Mouse (Mus musculus) hindbrain, postnatal 0 days (tissue): ENCODE data around the gene Nphs2. TPM values are rescaled to one million over a fixed set of nuclear protein-coding genes. Genes with fewer than 3 reads are reported as not detected.

Source experiments
- ATAC-seq: fragments of 200-750 bp; cut with Nextera tagmentation; 2 replicates; pipeline ENCODE4 v1.8.0; 2017; ENCODE audit warnings: mild to moderate bottlenecking, moderate TSS enrichment, moderate library complexity
- DNase-seq: peaks from one replicate; pipeline ENCODE4 v3.0.0-alpha.2; 2015; ENCODE audit warnings: low spot score
- H3K27ac ChIP-seq: fragments of 300-500 bp; sonication (generic); 2 replicates; pipeline ENCODE4 v1.5.1; 2014; ENCODE audit warnings: mild to moderate bottlenecking
- H3K27me3 ChIP-seq: fragments of 300-500 bp; sonication (generic); 2 replicates; pipeline ENCODE4 v1.6.1; 2014; ENCODE audit warnings: low read length, mixed read lengths; ENCODE audit not compliant: insufficient read depth
- H3K36me3 ChIP-seq: fragments of 300-500 bp; sonication (generic); 2 replicates; pipeline ENCODE4 v1.6.1; 2014; ENCODE audit warnings: low read length, mixed read lengths; ENCODE audit not compliant: insufficient read depth
- H3K4me1 ChIP-seq: fragments of 300-500 bp; sonication (generic); 2 replicates; pipeline ENCODE4 v1.6.1; 2014; ENCODE audit warnings: antibody characterized with exemption, low read length, mixed read lengths; ENCODE audit not compliant: insufficient read depth
- H3K4me2 ChIP-seq: fragments of 300-500 bp; sonication (generic); 2 replicates; pipeline ENCODE4 v1.6.1; 2014; ENCODE audit warnings: low read depth, mild to moderate bottlenecking, low read length, moderate library complexity, mixed read lengths
- H3K4me3 ChIP-seq: fragments of 300-500 bp; sonication (generic); 2 replicates; pipeline ENCODE4 v1.5.1; 2014; ENCODE audit warnings: low read length
- H3K9ac ChIP-seq: fragments of 300-500 bp; sonication (generic); replicated peaks from 2 replicates; pipeline ENCODE4 v1.6.1; 2014; ENCODE audit warnings: mild to moderate bottlenecking, low read length, moderate library complexity, mixed read lengths
- H3K9me3 ChIP-seq: fragments of 300-500 bp; sonication (generic); 2 replicates; pipeline ENCODE4 v1.6.1; 2016; ENCODE audit warnings: low read length, mixed read lengths
- CTCF ChIP-seq: IDR thresholded peaks from 2 replicates; pipeline ENCODE4 v1.5.1; 2016; ENCODE audit warnings: antibody characterized with exemption, control low read depth, low read depth
- WGBS: fragments of 180-500 bp; shearing (Covaris S2); extraction: QIAGEN DNeasy Blood & Tissue Kit; methylation state at CpG from one replicate; pipeline ENCODE4 v1.1.7; 2014; 5-methylcytosine and 5-hydroxymethylcytosine counted together
- polyA plus RNA-seq: library from polyadenylated mRNA; unstranded; fragments of >200 nt; fragmentation: Nextera tagmentation; extraction: Ambion mirVana; gene quantifications from 2 replicates; pipeline ENCODE4 v1.2.1, GENCODE M21; 2015
- total RNA-seq: library from RNA; depleted of rRNA; stranded (reverse); fragments of >200 nt; gene quantifications from 2 replicates; pipeline ENCODE4 v1.2.3, GENCODE M21; 2014

The Nphs2 gene
- total and polyA plus RNA-seq, 2 experiments from 2014 or later: 0.31 to 0.64 TPM

GRCm38 (mm10) chr1:156302911-156303749 lies 7.4 kb upstream of the Nphs2 start, which contains the start of gene Tdrd5:
Gene Tdrd5 (minus strand): TSS chr1:156303664.
- no peak for TF ChIP-seq CTCF
- ATAC-seq: peak; percentile 91
- peak; percentile 68 for DNase-seq
- peak within 1 kb of the TSS; percentile 57 for H3K4me3 ChIP-seq
- no peak within 1 kb of the TSS for H3K27ac ChIP-seq
- peak within 1 kb of the TSS; percentile 94 for H3K4me2 ChIP-seq
- under 1% methylated on average over 80 of the region's 85 CpGs for WGBS
- peak within 1 kb of the TSS; percentile 59 for H3K9ac ChIP-seq
- H3K27me3 ChIP-seq: peaks cover 4% of the 10 kb centered on the region; the same call in 1 of the 2 replicates
- H3K9me3 ChIP-seq: no peaks in the 10 kb centered on the region
- no peaks in the 10 kb centered on the region for H3K36me3 ChIP-seq
- H3K4me1 ChIP-seq: no peaks in the 10 kb centered on the region

GRCm38 (mm10) chr1:156308595-156308994 lies 1.9 kb upstream of the Nphs2 start:
- no peak overlapping the region for H3K4me2 ChIP-seq
- no peak overlapping the region for H3K27ac ChIP-seq
- H3K27me3 ChIP-seq: peaks cover 34% of the 10 kb centered on the region
- DNase-seq (no peak), ATAC-seq (no peak)
- 0 out of 2 replicates have a peak, but pooled peaks cover 3% of the 10 kb centered on the region for H3K4me1 ChIP-seq
- no peaks in the 10 kb centered on the region for H3K36me3 ChIP-seq
- no peak for TF ChIP-seq CTCF
- no peak overlapping the region for H3K9ac ChIP-seq
- no peak overlapping the region for H3K4me3 ChIP-seq
- WGBS: 74% methylated on average over 1 of the region's 1 CpGs
- H3K9me3 ChIP-seq: no peaks in the 10 kb centered on the region

GRCm38 (mm10) chr1:156323126-156323525 lies 12.6 kb downstream of the Nphs2 start:
- no peak overlapping the region for H3K27ac ChIP-seq
- H3K4me2 ChIP-seq: no peak overlapping the region
- H3K4me1 ChIP-seq: no peaks in the 10 kb centered on the region
- H3K27me3 ChIP-seq: no peaks in the 10 kb centered on the region
- H3K36me3 ChIP-seq: no peaks in the 10 kb centered on the region
- no peaks in the 10 kb centered on the region for H3K9me3 ChIP-seq
- no peak for TF ChIP-seq CTCF
- WGBS: 88% methylated on average over 9 of the region's 9 CpGs
- no peak overlapping the region for H3K4me3 ChIP-seq
- H3K9ac ChIP-seq: no peak overlapping the region
- no peak for ATAC-seq
- DNase-seq: no peak

- Histone ChIP-seq H3K9me3 (no peaks in the 10 kb centered on the region), H3K27me3 (no peaks in the 10 kb centered on the region), H3K36me3 (no peaks in the 10 kb centered on the region), H3K4me1 (no peaks in the 10 kb centered on the region), H3K9ac (no peak overlapping the region), H3K4me3 (no peak overlapping the region), H3K4me2 (no peak overlapping the region), H3K27ac (no peak overlapping the region)
- ATAC-seq (no peak), DNase-seq (no peak)
- no peak for TF ChIP-seq CTCF
- 81% methylated on average over 4 of the region's 4 CpGs for WGBS
These were observed 30.3 kb downstream of the Nphs2 start for GRCm38 (mm10) chr1:156340847-156341246.

GRCm38 (mm10) chr1:156344433-156344832 lies 33.9 kb downstream of the Nphs2 start:
- H3K27ac ChIP-seq: no peak overlapping the region
- no peaks in the 10 kb centered on the region for H3K9me3 ChIP-seq
- no peak for TF ChIP-seq CTCF
- H3K27me3 ChIP-seq: no peaks in the 10 kb centered on the region
- no peak overlapping the region for H3K4me2 ChIP-seq
- no peak for ATAC-seq
- no peaks in the 10 kb centered on the region for H3K4me1 ChIP-seq
- WGBS: 84% methylated on average over 4 of the region's 4 CpGs
- H3K4me3 ChIP-seq: no peak overlapping the region
- DNase-seq: no peak
- no peaks in the 10 kb centered on the region for H3K36me3 ChIP-seq
- H3K9ac ChIP-seq: no peak overlapping the region

- Histone ChIP-seq H3K4me2 (no peak overlapping the region), H3K9ac (no peak overlapping the region), H3K27ac (no peak overlapping the region), H3K9me3 (no peaks in the 10 kb centered on the region), H3K4me3 (no peak overlapping the region), H3K27me3 (no peaks in the 10 kb centered on the region), H3K4me1 (no peaks in the 10 kb centered on the region), H3K36me3 (no peaks in the 10 kb centered on the region)
- no peak for DNase-seq
- TF ChIP-seq CTCF: no peak
- WGBS: 83% methylated on average over 4 of the region's 4 CpGs
- no peak for ATAC-seq
These were observed 35.1 kb downstream of the Nphs2 start for GRCm38 (mm10) chr1:156345633-156346032.

- Histone ChIP-seq H3K4me3 (no peak overlapping the region), H3K4me1 (no peaks in the 10 kb centered on the region), H3K4me2 (no peak overlapping the region), H3K27ac (no peak overlapping the region), H3K9me3 (no peaks in the 10 kb centered on the region), H3K27me3 (no peaks in the 10 kb centered on the region), H3K36me3 (no peaks in the 10 kb centered on the region), H3K9ac (no peak overlapping the region)
- 85% methylated on average over 4 of the region's 4 CpGs for WGBS
- TF ChIP-seq CTCF: no peak
- ATAC-seq (no peak), DNase-seq (no peak)
These were observed 38.5 kb downstream of the Nphs2 start for GRCm38 (mm10) chr1:156349031-156349430.
